Mouse (Mus musculus) bone marrow macrophage, adult 2 months (primary cell): ENCODE measurements around the gene 4930438A08Rik.

Source experiments
- CTCF ChIP-seq: IDR thresholded peaks from 2 replicates; pipeline ENCODE4 v1.5.1; 2012; ENCODE audit warnings: low read depth, mild to moderate bottlenecking, low read length, moderate library complexity
- POLR2A ChIP-seq: IDR thresholded peaks from 2 replicates; pipeline ENCODE4 v1.6.1; 2012; ENCODE audit warnings: mild to moderate bottlenecking, low read depth, low read length, borderline replicate concordance

DNA sequence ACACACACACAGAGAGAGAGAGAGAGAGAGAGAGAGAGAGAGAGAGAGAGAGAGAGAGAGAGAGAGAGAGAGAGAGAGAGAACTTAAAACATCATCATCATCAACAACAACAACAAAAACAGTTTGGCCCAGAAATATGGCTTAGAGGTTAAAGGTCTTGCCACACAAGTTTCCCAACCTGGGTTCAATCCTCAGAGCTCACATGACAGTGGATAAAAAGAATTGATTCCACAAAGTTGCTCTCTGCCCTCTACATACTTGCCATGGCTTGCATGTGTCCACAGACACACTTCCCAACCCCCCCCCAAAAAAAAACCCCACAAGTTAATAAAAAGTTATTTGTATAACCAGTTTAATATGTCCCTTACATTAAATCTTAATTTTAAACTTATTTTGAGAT, 48.2 kb upstream of the 4930438A08Rik start:
- TF ChIP-seq POLR2A (no peak), CTCF (no peak)
